Mouse (Mus musculus): ENCODE data around the gene Spp2. TPM values are rescaled to one million over a fixed set of nuclear protein-coding genes. Genes with fewer than 3 reads are reported as not detected.

Gene Spp2
- polyA plus RNA-seq, 1 experiment from 2014 or later = 0.40 TPM

GRCm38 (mm10) chr1:88459196-88459595, 52.4 kb downstream of the Spp2 start:
- H3K4me1 ChIP-seq (replicated peaks) = peaks cover 9% of the 10 kb centered on the region; the same call in 1 of the 2 replicates
- no peak overlapping the region for H3K27ac ChIP-seq
- H3K36me3 ChIP-seq = no peaks in the 10 kb centered on the region
- H3K4me3 ChIP-seq (replicated peaks) = no peak overlapping the region
- 90% methylated on average over 4 of the region's 4 CpGs for WGBS
- no peak overlapping the region for H3K9ac ChIP-seq (replicated peaks)
- H3K9me3 ChIP-seq = no peaks in the 10 kb centered on the region
- H3K4me2 ChIP-seq (replicated peaks) = no peak overlapping the region
- H3K27me3 ChIP-seq = no peaks in the 10 kb centered on the region
- ATAC-seq = no peak

- WGBS = 79% methylated on average over 5 of the region's 5 CpGs
- Histone ChIP-seq H3K9me3 (no peaks in the 10 kb centered on the region), H3K27ac (no peak overlapping the region), H3K4me1 (replicated peaks) (peaks cover 9% of the 10 kb centered on the region; the same call in 1 of the 2 replicates), H3K4me3 (replicated peaks) (no peak overlapping the region), H3K4me2 (replicated peaks) (no peak overlapping the region), H3K36me3 (no peaks in the 10 kb centered on the region), H3K9ac (replicated peaks) (no peak overlapping the region), H3K27me3 (no peaks in the 10 kb centered on the region)
- ATAC-seq = no peak
Measured at GRCm38 (mm10) chr1:88459655-88460054, 52.9 kb downstream of the Spp2 start.

DNA sequence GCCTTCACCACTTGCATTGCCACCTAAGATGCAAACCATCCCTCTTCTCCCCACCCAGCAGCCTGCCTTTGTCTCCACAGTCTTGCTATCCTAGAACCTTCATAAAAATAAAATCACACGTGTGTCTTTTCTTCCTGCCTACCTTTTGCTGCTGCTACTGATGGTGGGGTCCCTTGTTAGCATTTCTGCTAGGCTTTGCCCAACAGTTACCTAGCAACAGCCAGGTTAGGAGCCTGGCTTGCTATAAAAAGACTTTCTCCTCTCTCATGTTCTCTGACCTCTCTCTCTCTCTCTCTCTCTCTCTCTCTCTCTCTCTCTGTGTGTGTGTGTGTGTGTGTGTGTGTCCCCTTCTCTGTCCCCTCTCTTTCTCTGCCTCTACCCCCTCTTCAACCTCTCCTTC, 54.3 kb downstream of the Spp2 start:
- no peak overlapping the region; the same call in 1 of the 2 replicates for H3K27ac ChIP-seq
- H3K27me3 ChIP-seq = no peaks in the 10 kb centered on the region

DNA sequence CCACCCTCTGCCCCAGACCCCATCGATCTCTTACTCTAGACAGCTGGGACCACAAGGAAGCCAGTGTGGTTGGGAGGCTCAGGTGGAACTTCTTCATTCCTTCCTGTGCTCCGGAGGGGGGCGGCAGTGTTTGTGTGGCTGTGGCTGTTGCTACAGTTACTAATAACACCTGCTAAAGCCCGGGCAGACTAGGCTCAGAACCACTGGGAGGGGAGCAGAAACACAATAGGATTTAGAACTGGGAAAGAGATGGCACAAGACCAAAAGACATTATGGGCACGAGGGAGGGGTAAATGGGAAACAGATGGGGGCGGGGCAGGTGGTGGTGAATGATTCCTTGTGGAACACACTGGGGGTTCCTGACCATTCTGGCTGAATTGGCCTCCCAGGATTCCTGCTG, 55.7 kb downstream of the Spp2 start:
- no peak overlapping the region for H3K4me2 ChIP-seq (replicated peaks)
- H3K4me1 ChIP-seq (replicated peaks) = peaks cover 9% of the 10 kb centered on the region; the same call in 1 of the 2 replicates
- H3K27me3 ChIP-seq = no peaks in the 10 kb centered on the region
- H3K4me3 ChIP-seq (replicated peaks) = no peak overlapping the region
- H3K9ac ChIP-seq (replicated peaks) = no peak overlapping the region
- H3K36me3 ChIP-seq = no peaks in the 10 kb centered on the region
- no peaks in the 10 kb centered on the region for H3K9me3 ChIP-seq
- ATAC-seq = 0 out of 2 replicates have a peak, but pooled peaks have one; percentile 43
- 37% methylated on average over 6 of the region's 6 CpGs for WGBS
- no peak overlapping the region for H3K27ac ChIP-seq

More for the DNA sequence above, 54.3 kb downstream of the Spp2 start:
- no peak for ATAC-seq
- WGBS = 19% methylated on average over 1 of the region's 1 CpGs
- Histone ChIP-seq H3K9ac (replicated peaks) (no peak overlapping the region), H3K36me3 (no peaks in the 10 kb centered on the region), H3K4me2 (replicated peaks) (no peak overlapping the region), H3K4me1 (replicated peaks) (peaks cover 9% of the 10 kb centered on the region; the same call in 1 of the 2 replicates), H3K4me3 (replicated peaks) (no peak overlapping the region), H3K9me3 (no peaks in the 10 kb centered on the region)

DNA sequence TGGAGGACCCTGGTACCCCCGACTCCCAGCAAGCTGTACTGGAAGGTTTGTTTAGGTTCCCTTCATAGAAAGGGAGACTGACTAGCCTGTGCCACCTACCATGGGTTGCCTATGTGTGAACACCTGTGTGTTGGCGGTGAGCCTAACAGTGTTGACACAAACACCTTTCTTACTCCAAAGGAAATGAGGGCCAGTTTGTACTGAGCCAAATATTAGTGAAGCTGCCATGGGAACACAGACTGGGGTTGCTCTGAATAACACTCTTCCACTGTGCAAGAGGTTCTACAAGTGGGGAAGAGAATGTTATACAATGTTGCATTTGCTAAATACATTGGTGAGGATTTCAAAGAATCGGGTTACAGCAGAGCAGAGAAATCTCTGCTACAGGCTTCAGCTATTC, 56.5 kb downstream of the Spp2 start:
- no peak overlapping the region for H3K4me2 ChIP-seq (replicated peaks)
- H3K4me3 ChIP-seq (replicated peaks) = no peak overlapping the region
- no peak for ATAC-seq
- H3K27ac ChIP-seq = no peak overlapping the region
- peaks cover 9% of the 10 kb centered on the region; the same call in 1 of the 2 replicates for H3K4me1 ChIP-seq (replicated peaks)
- no peaks in the 10 kb centered on the region for H3K36me3 ChIP-seq
- H3K9me3 ChIP-seq = no peaks in the 10 kb centered on the region
- no peaks in the 10 kb centered on the region for H3K27me3 ChIP-seq
- no peak overlapping the region for H3K9ac ChIP-seq (replicated peaks)
- WGBS = 94% methylated on average over 3 of the region's 3 CpGs

DNA sequence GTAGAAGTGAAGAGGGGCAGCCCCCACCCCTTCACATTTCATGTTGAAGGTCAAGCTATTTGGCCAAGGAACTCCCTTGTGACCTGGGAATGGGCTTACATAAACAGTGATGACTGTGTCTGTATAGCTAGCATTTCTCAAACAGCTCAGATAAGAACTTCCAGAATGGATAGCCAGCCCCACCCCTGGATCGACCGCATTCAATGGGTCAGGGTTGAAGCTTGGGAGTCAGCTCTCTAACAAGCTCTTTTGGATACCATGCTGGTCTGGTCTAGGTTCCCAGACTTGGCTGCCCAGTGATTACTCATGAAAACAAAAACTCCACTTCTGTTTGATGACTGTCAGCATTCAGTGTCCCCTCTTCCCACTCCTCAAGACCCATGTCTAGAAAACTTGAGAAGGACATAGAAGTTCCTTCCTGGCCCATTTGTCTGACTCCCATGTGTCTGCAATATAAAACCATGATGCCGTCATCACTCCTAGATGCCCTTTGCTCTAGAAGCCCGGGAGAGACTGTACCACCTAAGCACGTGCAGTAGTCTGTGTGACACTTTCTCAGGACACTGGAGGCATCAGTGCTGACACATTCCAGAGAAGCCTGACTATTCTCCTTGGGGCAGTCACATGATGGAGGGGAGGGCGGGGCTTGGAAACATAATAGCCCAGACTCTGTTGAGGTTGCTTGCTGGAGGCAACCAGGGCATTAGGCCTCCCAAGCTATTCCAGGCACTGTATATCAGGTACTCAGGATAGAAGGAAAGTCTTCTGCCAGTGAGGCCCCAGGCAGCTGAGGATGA, 57.5 kb downstream of the Spp2 start:
- no peak for ATAC-seq
- no peak overlapping the region for H3K27ac ChIP-seq
- H3K9me3 ChIP-seq = no peaks in the 10 kb centered on the region
- peaks cover 9% of the 10 kb centered on the region; the same call in 1 of the 2 replicates for H3K4me1 ChIP-seq (replicated peaks)
- H3K27me3 ChIP-seq = no peaks in the 10 kb centered on the region
- 88% methylated on average over 6 of the region's 6 CpGs for WGBS
- no peak overlapping the region for H3K4me2 ChIP-seq (replicated peaks)
- no peak overlapping the region for H3K4me3 ChIP-seq (replicated peaks)
- H3K9ac ChIP-seq (replicated peaks) = no peak overlapping the region
- H3K36me3 ChIP-seq = no peaks in the 10 kb centered on the region

- 73% methylated on average over 4 of the region's 4 CpGs for WGBS
- Histone ChIP-seq H3K27me3 (no peaks in the 10 kb centered on the region), H3K9me3 (no peaks in the 10 kb centered on the region), H3K4me2 (replicated peaks) (no peak overlapping the region), H3K36me3 (no peaks in the 10 kb centered on the region), H3K4me3 (replicated peaks) (no peak overlapping the region), H3K9ac (replicated peaks) (no peak overlapping the region), H3K27ac (no peak overlapping the region), H3K4me1 (replicated peaks) (peaks cover 9% of the 10 kb centered on the region; the same call in 1 of the 2 replicates)
- ATAC-seq = no peak
Measured at GRCm38 (mm10) chr1:88465722-88466121, 59.0 kb downstream of the Spp2 start.

DNA sequence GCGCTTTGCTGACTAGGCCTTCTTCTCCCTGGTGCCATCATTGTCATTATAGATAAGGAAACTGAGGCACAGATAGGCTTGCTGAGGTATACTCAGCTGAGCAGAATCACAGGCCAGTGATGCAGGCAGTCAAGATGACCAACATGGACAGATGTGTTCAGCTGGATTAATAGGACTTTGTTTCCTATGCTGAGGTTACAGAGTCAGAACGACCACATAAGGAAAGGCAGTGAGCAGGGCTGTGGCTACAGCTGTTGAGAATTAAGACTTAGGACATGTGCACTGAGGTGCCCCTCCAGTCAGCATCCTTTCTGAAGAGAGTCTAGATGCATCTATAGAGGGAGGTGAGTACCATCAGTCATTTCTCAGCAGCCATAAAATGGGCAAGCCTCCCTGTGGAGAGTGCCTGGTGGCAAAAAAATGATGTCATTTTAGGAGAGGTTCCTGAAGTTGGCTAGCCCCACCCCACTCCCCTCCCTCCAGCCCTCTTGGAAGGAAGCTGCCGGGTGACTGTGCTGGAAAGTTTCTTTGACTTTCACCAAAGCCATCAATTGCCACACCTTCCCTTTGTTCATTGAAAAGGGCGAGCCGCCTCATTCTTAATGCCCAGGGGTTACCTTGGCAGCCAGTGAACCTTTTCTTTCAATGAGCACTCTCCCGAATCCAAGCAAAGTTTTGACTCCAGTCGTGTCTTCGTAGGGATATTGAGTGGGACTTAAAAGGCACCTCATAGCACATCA, 59.7 kb downstream of the Spp2 start:
- 70% methylated on average over 8 of the region's 8 CpGs for WGBS
- no peak for ATAC-seq
- H3K4me3 ChIP-seq (replicated peaks) = no peak overlapping the region
- no peaks in the 10 kb centered on the region for H3K27me3 ChIP-seq
- H3K4me1 ChIP-seq (replicated peaks) = peaks cover 6% of the 10 kb centered on the region; the same call in 1 of the 2 replicates
- H3K9ac ChIP-seq (replicated peaks) = no peak overlapping the region
- no peaks in the 10 kb centered on the region for H3K9me3 ChIP-seq
- H3K36me3 ChIP-seq = no peaks in the 10 kb centered on the region
- no peak overlapping the region for H3K27ac ChIP-seq
- no peak overlapping the region for H3K4me2 ChIP-seq (replicated peaks)

DNA sequence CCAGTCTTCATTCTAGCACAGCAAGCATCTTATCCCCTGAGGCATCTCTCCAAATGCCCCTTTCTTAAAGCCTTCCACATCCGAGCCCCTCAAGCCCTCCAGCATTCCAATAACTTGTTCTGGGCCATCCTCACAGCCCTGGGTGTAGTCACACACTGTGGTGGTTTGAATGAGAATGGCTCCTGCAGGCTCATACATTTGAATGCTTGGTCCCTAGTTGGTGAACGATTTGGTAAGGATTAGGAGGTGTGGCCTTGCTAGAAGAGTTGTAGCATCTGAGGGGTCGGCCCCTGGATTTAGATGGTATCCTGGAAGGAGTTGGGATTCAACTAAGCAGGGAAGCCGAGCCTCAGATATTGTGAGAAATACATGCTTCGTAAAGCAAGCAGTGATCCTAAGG, 61.1 kb downstream of the Spp2 start:
- no peak for ATAC-seq

GRCm38 (mm10) chr1:88468335-88468734, 61.6 kb downstream of the Spp2 start:
- H3K4me2 ChIP-seq (replicated peaks) = no peak overlapping the region
- peaks cover 7% of the 10 kb centered on the region for H3K4me1 ChIP-seq (replicated peaks)
- no peak overlapping the region for H3K27ac ChIP-seq
- no peaks in the 10 kb centered on the region for H3K9me3 ChIP-seq
- no peaks in the 10 kb centered on the region for H3K36me3 ChIP-seq
- H3K9ac ChIP-seq (replicated peaks) = no peak overlapping the region
- WGBS = 95% methylated on average over 2 of the region's 2 CpGs
- H3K4me3 ChIP-seq (replicated peaks) = no peak overlapping the region
- ATAC-seq = no peak
- H3K27me3 ChIP-seq = no peaks in the 10 kb centered on the region

More for the DNA sequence above, 61.1 kb downstream of the Spp2 start:
- H3K4me2 ChIP-seq (replicated peaks) = no peak overlapping the region
- no peaks in the 10 kb centered on the region for H3K9me3 ChIP-seq
- no peaks in the 10 kb centered on the region for H3K36me3 ChIP-seq
- peaks cover 7% of the 10 kb centered on the region for H3K4me1 ChIP-seq (replicated peaks)
- H3K27me3 ChIP-seq = no peaks in the 10 kb centered on the region
- H3K27ac ChIP-seq = no peak overlapping the region
- H3K4me3 ChIP-seq (replicated peaks) = no peak overlapping the region
- 80% methylated on average over 5 of the region's 5 CpGs for WGBS
- no peak overlapping the region for H3K9ac ChIP-seq (replicated peaks)

GRCm38 (mm10) chr1:88469746-88470145, 63.0 kb downstream of the Spp2 start:
- no peaks in the 10 kb centered on the region for H3K36me3 ChIP-seq
- no peak overlapping the region for H3K9ac ChIP-seq (replicated peaks)
- ATAC-seq = no peak
- H3K4me2 ChIP-seq (replicated peaks) = no peak overlapping the region
- peaks cover 7% of the 10 kb centered on the region for H3K4me1 ChIP-seq (replicated peaks)
- H3K9me3 ChIP-seq = no peaks in the 10 kb centered on the region
- no peak overlapping the region for H3K27ac ChIP-seq
- H3K4me3 ChIP-seq (replicated peaks) = no peak overlapping the region
- 93% methylated on average over 4 of the region's 4 CpGs for WGBS
- no peaks in the 10 kb centered on the region for H3K27me3 ChIP-seq

GRCm38 (mm10) chr1:88472258-88472657, 65.5 kb downstream of the Spp2 start:
- Histone ChIP-seq H3K36me3 (no peaks in the 10 kb centered on the region), H3K4me2 (replicated peaks) (no peak overlapping the region), H3K4me3 (replicated peaks) (no peak overlapping the region), H3K9me3 (no peaks in the 10 kb centered on the region), H3K9ac (replicated peaks) (no peak overlapping the region), H3K4me1 (replicated peaks) (peaks cover 7% of the 10 kb centered on the region), H3K27me3 (0 out of 2 replicates have a peak, but pooled peaks cover 2% of the 10 kb centered on the region), H3K27ac (0 out of 2 replicates have a peak overlapping the region, but pooled peaks have one; percentile 0)
- 10% methylated on average over 6 of the region's 6 CpGs for WGBS
- peak; percentile 58 for ATAC-seq
